Mouse (Mus musculus) ES-Bruce4 (cell line): Measurements from ENCODE around the gene Dync1h1. TPM values are rescaled to one million over a fixed set of nuclear protein-coding genes. Genes with fewer than 3 reads are reported as not detected.

Experiments used
- H3K27ac ChIP-seq: 2 replicates; pipeline ENCODE4 v1.5.1; 2012; ENCODE audit warnings: low read length, inconsistent platforms; ENCODE audit not compliant: insufficient read depth
- H3K27me3 ChIP-seq: 2 replicates; pipeline ENCODE4 v1.6.1; 2012; ENCODE audit warnings: mild to moderate bottlenecking, low read length, inconsistent platforms; ENCODE audit not compliant: control insufficient read depth, poor library complexity, insufficient read depth, severe bottlenecking
- H3K36me3 ChIP-seq: 2 replicates; pipeline ENCODE4 v1.6.1; 2012; ENCODE audit warnings: inconsistent platforms, mild to moderate bottlenecking, low read length, moderate library complexity; ENCODE audit not compliant: control insufficient read depth, poor library complexity, insufficient read depth, severe bottlenecking
- H3K4me1 ChIP-seq: one replicate; pipeline ENCODE4 v1.8.1; 2011; ENCODE audit warnings: low read length; ENCODE audit not compliant: control insufficient read depth, insufficient read depth
- H3K4me3 ChIP-seq: 2 replicates; pipeline ENCODE4 v1.5.1; 2011; ENCODE audit warnings: low read depth, mild to moderate bottlenecking, low read length
- H3K9ac ChIP-seq: 2 replicates; pipeline ENCODE4 v1.6.1; 2012; ENCODE audit warnings: low read depth, mild to moderate bottlenecking, inconsistent platforms; ENCODE audit not compliant: poor library complexity, severe bottlenecking
- H3K9me3 ChIP-seq: replicated peaks from 2 replicates; pipeline ENCODE4 v1.6.1; 2012; ENCODE audit warnings: mild to moderate bottlenecking, low read length, inconsistent platforms; ENCODE audit not compliant: control insufficient read depth, poor library complexity, insufficient read depth, severe bottlenecking
- CTCF ChIP-seq: IDR thresholded peaks from one replicate; pipeline ENCODE4 v1.8.1; 2011; ENCODE audit warnings: low read depth, low read length
- EP300 ChIP-seq: IDR thresholded peaks from 2 replicates; pipeline ENCODE4 v1.6.1; 2011; ENCODE audit warnings: low read depth, low read length; ENCODE audit not compliant: insufficient read depth
- POLR2A ChIP-seq: IDR thresholded peaks from one replicate; pipeline ENCODE4 v1.8.1; 2011; ENCODE audit warnings: low read length; ENCODE audit not compliant: insufficient read depth
- polyA plus RNA-seq: library from polyadenylated mRNA; stranded (reverse); fragments of >200 nt; gene quantifications from 2 replicates; pipeline ENCODE4 v1.2.4, GENCODE M21; 2011; ENCODE audit warnings: low read depth; ENCODE audit not compliant: missing spikeins, insufficient read depth, insufficient read length

Dync1h1 gene
- polyA plus RNA-seq, 1 experiment: 145 TPM

DNA sequence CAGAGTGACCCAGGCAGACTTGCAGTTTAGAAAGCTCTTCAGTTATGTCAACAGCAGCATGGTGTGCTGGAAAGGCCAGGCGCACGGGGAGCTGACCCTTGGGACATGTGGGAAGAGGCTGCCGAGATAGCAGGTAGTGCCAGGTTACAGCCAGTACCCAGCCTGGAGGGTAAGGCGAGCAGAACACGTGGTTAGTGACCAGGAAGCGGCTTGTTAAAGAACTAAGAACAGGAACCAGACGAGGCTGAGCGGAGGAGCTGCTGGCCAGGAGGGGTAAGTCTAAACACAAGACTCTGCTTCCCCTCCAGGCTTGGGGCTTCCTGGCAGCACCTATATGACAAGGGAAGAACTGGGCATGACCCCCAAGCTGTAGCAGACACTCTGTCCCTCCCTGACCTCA is 27.6 kb upstream of the Dync1h1 start:
- no peak overlapping the region for H3K9ac ChIP-seq
- no peaks in the 10 kb centered on the region for H3K4me1 ChIP-seq
- peaks cover 7% of the 10 kb centered on the region for H3K36me3 ChIP-seq
- H3K27ac ChIP-seq: no peak overlapping the region
- H3K4me3 ChIP-seq: no peak overlapping the region
- H3K27me3 ChIP-seq: no peaks in the 10 kb centered on the region
- H3K9me3 ChIP-seq: no peaks in the 10 kb centered on the region
- no peak for TF ChIP-seq EP300

DNA sequence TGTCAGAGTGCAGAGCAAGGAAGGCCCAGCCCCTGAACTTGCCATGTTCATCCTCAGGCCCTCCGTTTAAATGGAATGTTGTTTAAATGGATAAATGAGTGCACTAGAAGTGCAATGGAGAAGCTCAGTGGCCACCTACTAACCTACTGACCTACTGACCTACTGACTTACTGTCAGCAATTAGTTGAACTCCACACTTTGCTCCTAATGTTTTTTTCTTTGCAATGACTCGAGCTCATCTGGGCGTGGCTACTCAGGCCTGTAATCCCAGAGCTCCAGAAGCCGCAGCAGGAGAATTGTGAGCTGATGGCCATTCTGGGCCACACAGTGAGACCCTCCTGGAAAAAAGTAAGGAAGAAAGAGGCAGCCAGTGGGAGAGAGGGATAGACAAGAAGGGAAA is 25.3 kb upstream of the Dync1h1 start:
- no peak overlapping the region for H3K27ac ChIP-seq
- no peak for TF ChIP-seq CTCF
- no peak for TF ChIP-seq EP300
- no peak for TF ChIP-seq POLR2A
- no peaks in the 10 kb centered on the region for H3K36me3 ChIP-seq
- H3K9me3 ChIP-seq: no peaks in the 10 kb centered on the region
- no peak overlapping the region for H3K9ac ChIP-seq
- H3K4me1 ChIP-seq: no peaks in the 10 kb centered on the region
- H3K27me3 ChIP-seq: no peaks in the 10 kb centered on the region
- no peak overlapping the region for H3K4me3 ChIP-seq

DNA sequence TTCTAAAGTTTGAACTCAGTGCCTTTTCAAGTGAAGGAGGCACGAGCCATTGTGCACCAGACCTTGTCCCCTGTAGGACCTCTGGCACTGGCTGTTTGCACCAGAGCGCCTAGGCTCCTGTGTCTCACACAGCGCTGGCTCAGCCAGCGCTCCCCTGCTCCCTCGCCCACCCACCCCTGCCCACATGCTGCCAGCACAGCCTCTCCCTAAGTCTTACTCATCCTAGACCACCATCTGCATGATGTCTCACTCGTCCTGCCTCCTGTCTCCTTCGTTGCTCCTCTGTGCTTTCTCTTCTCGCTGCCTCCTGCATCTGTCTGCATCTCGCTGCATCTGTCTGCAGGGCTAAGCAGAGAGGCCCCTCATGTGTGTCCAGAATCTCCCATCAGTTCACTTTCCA is 22.9 kb upstream of the Dync1h1 start:
- Histone ChIP-seq H3K27me3 (no peaks in the 10 kb centered on the region), H3K36me3 (no peaks in the 10 kb centered on the region), H3K9ac (no peak overlapping the region), H3K9me3 (no peaks in the 10 kb centered on the region), H3K4me1 (no peaks in the 10 kb centered on the region), H3K4me3 (no peak overlapping the region), H3K27ac (no peak overlapping the region)
- no peak for TF ChIP-seq CTCF
- no peak for TF ChIP-seq EP300
- TF ChIP-seq POLR2A: no peak

- Histone ChIP-seq H3K4me1 (no peaks in the 10 kb centered on the region), H3K27ac (no peak overlapping the region), H3K36me3 (no peaks in the 10 kb centered on the region), H3K4me3 (no peak overlapping the region), H3K27me3 (no peaks in the 10 kb centered on the region), H3K9ac (no peak overlapping the region), H3K9me3 (no peaks in the 10 kb centered on the region)
- TF ChIP-seq CTCF (no peak), EP300 (no peak), POLR2A (no peak)
Observed at GRCm38 (mm10) chr12:110588622-110589021, 12.6 kb upstream of the Dync1h1 start.

- Histone ChIP-seq H3K9ac (peak overlapping the region; percentile 62), H3K27me3 (no peaks in the 10 kb centered on the region), H3K27ac (no peak overlapping the region), H3K36me3 (no peaks in the 10 kb centered on the region), H3K9me3 (no peaks in the 10 kb centered on the region), H3K4me1 (no peaks in the 10 kb centered on the region), H3K4me3 (peak overlapping the region; percentile 96)
- no peak for TF ChIP-seq EP300
- TF ChIP-seq CTCF: no peak
- no peak for TF ChIP-seq POLR2A
Observed at GRCm38 (mm10) chr12:110590804-110591259, 10.4 kb upstream of the Dync1h1 start.

DNA sequence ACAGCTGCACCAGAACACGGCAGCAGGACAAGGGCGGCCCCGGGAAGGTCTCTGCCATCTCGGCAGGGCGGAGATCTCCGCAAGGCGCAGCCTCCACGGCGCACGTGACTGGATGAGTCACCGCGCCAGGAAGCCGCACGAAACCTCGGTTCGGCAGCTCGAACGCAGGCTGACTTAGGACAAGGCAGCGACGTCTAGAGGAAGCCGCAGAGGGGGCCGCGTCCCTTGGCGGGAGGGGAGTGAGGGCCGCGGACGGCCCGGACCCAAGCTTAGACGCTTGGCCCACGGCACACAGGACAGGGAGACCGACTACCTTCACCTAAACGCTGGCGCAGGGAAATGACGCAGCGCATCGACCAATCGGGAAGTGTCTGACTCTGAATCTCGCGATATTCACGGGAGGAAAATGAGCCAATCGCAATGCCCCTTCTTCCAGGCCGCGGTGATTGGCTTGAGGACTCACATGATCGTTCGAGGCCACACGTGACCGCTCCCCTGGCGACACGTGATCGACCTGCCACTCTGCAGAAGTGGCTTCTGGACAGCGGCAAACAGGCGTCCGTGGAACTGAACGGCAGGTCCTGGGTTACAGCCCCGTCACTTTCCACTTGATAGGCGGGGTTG is 9.9 kb upstream of the Dync1h1 start:
- H3K4me3 ChIP-seq: peak overlapping the region; percentile 96
- peak overlapping the region; percentile 62 for H3K9ac ChIP-seq
- H3K27ac ChIP-seq: no peak overlapping the region
- no peaks in the 10 kb centered on the region for H3K36me3 ChIP-seq
- TF ChIP-seq POLR2A (no peak), EP300 (0 out of 2 replicates have a peak, but pooled peaks have one; percentile 28), CTCF (no peak)
- no peaks in the 10 kb centered on the region for H3K9me3 ChIP-seq
- H3K27me3 ChIP-seq: no peaks in the 10 kb centered on the region
- no peaks in the 10 kb centered on the region for H3K4me1 ChIP-seq
